Mouse (Mus musculus) urinary bladder, postnatal 4 days (tissue): Measurements from ENCODE around the gene Slc10a1.
"Not testable (repeated sequence)": the region's sequence is repeated elsewhere in the genome, so short reads cannot be mapped to it uniquely, and the experiment has no call there.

ENCODE experiments used
- DNase-seq, 2 experiments: peaks; one replicate each; pipeline ENCODE4 v3.0.0; 2021 to 2022; ENCODE audit warnings: low spot score in 2 of 2

Slc10a1 gene

DNA sequence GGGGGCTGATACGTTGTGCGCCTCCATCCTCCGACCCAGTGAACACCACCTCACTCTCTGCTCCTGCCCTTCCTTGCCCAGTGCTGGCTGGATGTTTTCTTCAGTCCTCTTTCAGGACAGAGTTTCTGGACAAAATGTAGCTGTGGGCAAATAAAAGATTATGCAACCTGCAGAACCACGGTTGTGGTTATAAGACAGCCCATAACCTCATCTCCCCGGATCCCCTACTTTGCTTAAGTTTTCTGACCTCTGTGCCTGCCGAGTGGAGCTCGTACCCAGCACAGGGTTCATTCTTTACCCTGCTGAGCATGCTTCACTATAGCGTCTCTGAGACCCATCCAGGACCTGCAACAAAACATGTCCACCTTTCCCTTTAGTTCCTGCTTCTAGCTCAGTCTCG lies 587 bp downstream of the Slc10a1 start:
- no peak for DNase-seq

DNA sequence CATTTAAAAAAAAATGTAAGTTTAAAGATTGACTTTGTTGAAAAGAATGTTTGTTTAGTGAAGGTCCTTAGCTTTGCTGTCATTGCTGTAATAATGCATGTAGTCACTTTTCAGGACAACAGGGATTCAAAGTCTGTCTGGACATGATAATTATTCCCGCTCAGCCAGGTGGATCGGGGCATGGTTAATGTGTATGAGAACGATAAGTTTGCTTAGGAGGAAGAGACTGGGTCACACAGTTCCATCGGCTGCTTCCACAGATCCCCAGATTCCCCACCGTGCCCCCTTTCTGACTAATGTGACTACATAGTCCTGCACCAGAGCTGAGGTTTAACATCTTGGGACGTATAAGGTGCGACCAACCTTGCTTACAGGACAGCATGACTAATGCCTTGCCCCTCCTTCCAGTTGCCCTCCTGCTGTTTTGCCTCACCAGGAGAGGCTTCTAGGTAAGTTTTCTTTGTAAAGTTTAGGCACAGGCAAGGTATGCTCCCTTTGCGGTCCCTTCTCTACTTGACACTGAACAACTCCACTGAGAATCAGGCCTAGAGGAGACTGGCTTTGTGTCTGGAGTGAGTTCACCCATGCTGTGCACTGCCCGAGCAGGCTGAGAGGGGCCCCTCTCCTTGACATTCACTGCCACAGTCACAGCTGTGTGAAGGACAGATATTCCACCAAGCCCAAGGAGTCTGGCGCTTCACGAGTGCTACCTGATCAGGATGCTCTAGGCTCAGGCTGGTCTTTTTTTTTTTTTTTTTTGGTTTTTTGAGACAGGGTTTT lies 2.3 kb downstream of the Slc10a1 start:
- DNase-seq = no peak

DNA sequence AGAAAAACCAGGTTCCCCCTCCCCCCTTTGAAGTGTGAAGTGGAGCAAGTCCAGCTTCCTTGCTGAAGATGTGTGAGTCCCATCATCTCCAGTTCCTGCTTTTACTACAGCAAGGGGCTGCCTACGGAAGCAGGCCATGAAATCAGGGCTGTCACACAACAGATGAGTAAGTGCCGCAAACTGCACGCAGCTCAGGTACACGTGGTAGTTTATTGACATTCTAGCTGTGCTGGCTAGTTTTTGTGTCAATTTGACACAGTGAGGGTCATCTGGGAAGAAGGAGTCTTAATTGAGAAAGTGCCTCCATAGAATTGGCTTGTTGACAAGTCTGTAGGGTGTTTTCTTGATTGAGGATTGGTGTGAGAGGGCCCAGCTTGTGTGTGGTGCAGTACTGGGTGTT lies 5.9 kb downstream of the Slc10a1 start:
- no peak for DNase-seq

DNA sequence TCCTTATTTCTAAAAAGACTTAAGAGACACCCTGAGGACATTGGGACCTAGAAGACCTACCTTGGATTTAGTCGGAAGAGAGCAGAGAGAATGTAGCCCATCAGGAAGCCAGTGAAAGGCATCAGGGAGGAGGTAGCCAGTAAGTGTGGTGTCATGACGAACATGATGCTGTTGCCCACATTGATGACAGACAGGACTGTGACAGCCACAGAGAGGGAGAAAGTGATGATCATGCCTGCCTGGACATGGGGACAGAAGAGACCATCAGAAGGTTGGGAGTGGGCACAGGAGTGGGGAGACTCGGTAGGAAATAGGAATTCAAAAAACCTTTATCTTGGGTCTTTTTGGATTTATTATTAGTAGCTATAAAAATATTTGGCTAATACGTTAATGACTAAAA lies 10.5 kb downstream of the Slc10a1 start:
- no peak for DNase-seq

DNA sequence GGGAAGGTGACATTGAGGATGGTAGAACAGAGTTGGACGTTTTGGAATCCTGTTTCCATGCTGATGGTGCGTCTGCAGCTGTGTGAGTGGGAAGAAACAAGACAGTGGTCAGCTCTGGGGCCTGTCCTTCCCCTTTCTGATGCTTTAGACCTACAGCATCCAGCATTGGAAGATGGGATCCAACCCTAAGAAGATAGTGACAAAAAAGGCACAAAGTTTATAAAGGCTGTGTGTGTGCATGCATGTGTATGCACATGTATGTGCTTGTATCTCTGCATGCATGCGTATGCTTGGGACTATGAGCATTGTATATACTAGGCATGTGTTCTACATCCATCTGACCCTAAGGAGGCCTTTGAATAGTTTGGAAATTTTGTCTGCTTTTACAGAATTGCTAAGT lies 12.5 kb downstream of the Slc10a1 start:
- no peak for DNase-seq

DNA sequence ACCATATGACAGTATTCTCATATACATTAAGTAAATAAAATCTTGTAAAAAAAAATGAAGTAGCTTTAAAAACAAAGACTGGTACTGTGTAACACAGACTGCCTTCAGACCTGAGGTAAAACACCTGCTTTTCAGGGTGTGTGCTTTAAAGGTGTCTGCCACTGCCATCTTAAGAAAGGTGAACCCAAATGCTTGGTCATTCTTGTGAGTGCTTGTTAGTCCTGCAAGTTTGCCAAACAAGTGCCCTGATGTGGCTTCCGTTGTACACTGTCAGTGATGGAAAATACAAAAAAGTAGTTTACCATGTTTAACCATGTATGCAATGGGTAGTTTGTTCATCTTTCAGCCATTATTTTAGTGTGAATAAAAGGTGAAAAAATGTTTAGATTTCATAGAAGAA lies 16.0 kb downstream of the Slc10a1 start:
- DNase-seq = no peak

DNA sequence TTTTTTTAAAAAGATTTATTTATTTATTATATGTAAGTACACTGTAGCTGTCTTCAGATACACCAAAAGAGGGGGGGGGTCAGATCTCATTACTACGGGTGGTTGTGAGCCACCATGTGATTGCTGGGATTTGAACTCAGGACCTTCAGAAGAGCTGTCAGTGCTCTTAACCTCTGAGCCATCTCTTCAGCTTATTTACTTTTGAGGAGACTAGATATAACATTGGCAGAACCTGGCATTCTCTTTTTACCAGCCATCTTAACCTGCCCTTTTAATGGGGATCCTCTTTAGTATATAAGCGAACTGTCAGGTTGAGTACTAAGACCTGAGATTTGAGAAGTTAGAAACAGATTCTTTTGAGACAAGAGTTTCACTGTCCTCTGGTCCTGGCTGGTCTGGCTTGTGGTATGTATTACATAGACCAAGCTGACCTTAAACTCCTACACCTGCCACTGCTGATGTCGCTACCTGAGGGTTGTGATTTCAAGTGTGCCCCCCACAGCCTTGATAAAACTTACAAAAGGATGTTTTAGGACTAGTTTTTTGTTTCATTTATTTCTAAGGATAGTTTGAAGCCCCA lies 16.8 kb downstream of the Slc10a1 start:
- no peak for DNase-seq

DNA sequence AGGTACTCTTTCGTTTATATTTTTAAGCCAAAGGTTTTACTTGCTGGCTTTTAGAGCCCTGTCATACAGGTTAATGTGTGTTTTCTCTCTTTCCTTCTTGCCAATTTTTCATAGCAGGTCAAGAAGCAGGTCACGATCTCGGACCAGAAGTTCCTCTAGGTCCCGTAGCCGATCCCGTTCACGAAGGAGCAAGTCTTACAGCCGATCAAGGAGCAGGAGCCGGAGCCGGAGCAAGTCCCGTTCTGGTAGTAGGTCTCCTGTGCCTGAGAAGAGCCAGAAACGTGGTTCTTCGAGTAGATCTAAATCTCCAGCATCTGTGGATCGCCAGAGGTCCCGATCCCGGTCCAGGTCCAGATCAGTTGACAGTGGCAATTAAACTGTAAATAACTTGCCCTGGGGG lies 18.9 kb downstream of the Slc10a1 start:
- DNase-seq = not testable (repeated sequence)

DNA sequence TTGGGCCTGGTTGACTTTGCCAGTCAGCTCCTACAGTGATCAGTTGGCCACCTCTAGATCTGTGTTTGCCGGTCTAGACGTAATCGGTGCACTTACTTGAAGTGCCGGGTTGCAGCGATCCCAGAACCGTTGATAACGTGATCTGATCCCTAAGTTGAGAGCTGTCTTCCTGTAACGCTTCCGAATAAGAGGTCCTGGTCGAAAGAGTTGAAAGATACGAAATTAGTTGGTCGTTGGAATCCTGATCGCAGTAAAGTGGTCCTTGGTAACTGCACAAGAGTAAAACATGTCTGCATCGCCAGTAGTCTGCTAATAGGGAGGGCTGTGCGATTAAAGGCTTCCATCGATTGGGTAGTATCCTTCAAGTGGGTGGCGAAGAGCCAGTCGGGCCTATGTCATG lies 20.3 kb downstream of the Slc10a1 start:
- no peak for DNase-seq

DNA sequence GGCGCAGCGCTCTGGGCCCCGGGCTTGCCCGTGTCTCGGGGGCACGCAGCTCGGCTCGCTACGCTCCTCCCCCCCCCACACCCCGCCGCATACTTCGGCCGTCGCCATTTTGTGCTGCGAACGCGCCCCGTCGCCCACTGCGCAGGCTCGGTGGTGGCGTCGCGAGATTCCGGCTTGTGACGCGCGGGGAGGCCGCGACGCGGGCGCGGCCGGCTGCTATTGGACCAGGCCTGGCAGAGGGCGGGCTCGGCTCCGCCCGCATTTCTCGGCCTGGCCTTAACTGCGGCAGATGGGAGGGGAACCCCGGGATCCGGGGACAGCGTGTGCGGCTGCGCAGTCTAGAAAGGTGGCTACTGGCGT lies 22.5 kb downstream of the Slc10a1 start:
- peak; percentile 95 to 96 for DNase-seq

DNA sequence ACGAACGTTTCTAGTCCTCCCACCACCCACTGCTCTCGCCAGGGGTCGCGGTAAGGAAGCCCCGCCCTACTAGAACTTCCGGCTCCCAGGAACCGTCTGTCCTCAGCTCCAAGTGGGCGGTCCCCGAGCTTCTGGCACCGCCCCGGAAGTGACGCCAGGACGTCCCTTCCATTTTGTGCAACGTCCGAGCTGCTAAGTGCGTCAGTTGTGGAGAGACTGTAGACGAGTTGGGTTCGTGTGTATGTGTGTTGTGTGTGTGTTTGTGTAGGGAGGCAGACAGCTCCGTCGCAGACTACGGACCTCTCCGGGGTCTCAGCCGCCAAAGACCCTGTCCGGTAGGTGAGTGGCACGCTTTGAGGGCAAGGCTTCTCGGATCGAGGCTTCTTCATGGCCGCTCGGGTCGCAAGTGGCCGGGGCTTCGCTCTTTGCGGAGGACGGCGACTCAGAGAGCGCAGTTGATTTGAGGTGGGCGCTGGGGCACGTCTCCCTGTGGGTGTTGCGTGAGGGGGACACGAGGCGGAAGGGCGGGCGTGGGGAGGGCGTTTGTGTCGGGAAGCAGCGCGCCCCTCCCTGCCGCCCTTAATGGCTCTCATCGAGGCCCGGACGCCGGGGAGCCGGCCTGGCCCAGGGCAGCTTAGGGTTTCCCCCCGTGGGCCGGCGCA lies 23.0 kb downstream of the Slc10a1 start, which contains the start of gene Srsf5:
Gene Srsf5, plus strand, starts transcription at position 171 of the 662 bp plus-strand sequence.
- peak; percentile 97 to 98 for DNase-seq

DNA sequence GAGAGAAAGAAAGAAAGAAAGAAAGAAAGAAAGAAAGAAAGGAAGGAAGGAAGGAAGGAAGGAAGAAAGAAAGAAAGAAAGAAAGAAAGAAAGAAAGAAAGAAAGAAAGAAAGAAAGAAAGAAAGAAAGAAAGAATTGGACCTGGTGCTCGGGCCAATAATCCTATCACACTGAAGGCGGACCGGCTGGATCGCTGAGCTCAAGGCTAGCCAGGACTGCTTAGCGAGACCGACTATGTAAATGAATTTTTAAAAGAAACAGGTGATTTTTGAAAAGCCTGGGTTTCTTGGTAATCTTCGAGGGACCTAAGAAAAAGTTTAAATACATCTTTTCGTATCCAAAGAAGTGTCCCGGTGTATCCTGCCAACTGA lies 23.6 kb downstream of the Slc10a1 start:
- not testable (repeated sequence) for DNase-seq

DNA sequence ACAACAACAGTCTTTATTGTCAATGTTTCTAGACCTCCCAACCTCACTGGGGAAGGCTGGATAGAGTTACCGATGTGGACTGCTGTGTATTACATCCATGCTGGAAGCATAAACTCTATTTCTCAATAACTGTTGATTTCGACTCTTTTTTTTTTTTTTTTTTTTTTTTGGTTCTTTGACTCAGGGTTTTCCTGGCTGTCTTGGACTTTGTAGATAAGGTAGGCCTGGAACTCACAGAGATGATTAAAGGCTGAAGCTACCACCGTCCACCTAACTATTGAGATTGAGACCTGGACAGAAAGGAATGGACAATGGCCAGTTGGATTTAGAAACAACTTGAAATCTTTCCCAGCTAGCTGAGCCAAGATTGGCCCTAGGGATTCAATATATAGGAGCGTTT lies 24.3 kb downstream of the Slc10a1 start:
- DNase-seq = no peak

DNA sequence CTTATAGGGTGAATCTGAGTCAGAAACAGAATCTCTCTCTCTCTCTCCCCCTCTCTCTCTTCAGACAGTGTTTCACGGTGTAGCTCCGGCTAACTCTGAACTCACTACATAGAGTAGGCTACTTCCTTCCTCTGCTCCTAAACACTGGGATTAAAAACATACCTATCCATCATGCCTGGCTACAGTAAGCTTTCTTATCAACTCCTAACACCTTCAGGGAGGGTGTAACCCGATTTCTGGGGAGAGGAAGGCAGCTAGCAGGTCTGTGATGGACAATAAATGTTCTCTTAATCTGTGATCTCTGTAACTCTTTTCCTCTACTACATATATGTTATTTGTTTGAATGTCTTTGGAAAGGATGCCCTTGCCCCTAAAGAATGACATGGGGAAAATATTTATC lies 25.1 kb downstream of the Slc10a1 start:
- DNase-seq = no peak

DNA sequence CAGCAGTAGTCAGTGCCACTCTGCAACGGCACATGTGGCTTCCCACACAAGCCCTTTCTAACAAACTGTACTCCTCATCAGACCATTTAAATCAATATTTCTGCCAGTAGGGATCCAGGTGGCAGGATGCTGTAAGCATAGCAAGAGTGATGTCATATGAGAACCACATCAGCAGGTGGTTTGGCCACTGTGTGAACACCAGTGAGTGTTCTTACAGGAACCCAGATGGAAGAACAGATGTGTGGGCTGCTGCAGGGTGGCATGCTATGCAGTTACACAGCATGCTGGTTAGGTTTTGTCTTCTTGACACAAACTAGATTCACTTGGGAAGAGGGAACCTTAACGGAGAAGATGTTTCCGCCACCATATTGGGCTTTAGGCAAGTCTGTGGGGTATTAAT lies 26.6 kb downstream of the Slc10a1 start:
- DNase-seq = no peak

DNA sequence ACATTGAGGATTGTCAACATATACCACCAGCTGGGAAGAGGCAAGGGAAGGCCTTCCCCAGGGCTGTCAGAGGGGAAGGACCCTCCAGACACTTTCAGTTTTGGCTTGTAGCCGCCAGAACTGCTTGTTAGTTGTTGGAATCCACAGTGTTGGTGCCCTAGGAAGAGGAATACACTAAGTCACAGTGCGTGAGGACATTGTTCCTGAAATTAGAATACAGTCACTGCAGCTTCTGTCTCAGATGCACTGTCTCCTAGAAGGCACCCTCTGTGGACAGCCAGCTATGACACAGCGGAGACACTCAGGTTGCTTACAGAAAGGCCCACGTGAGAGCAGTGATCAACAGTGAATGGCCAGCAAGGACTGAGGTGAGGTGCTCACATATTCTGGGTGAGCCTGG lies 29.3 kb downstream of the Slc10a1 start:
- DNase-seq = no peak

DNA sequence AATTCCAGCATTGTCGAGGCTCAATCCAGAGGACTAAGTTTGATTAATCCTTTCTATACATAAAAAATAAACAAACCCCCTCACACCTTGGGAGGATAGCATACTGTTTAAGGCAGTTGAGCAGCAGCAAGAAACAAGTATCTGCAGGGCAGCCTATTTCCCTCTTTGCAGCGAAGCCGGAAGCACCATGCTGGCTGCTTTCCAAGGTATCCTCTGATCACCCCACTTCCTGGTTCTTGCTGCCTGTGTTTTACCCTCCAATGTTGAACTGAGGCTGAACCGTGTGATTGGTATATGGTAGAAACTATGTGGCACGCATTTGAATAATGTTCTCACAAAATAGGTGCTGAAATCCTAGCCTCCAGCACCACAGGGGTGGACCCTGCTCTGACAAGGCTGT lies 29.9 kb downstream of the Slc10a1 start:
- peak in 1 of 2 experiments; percentile 30 for DNase-seq

DNA sequence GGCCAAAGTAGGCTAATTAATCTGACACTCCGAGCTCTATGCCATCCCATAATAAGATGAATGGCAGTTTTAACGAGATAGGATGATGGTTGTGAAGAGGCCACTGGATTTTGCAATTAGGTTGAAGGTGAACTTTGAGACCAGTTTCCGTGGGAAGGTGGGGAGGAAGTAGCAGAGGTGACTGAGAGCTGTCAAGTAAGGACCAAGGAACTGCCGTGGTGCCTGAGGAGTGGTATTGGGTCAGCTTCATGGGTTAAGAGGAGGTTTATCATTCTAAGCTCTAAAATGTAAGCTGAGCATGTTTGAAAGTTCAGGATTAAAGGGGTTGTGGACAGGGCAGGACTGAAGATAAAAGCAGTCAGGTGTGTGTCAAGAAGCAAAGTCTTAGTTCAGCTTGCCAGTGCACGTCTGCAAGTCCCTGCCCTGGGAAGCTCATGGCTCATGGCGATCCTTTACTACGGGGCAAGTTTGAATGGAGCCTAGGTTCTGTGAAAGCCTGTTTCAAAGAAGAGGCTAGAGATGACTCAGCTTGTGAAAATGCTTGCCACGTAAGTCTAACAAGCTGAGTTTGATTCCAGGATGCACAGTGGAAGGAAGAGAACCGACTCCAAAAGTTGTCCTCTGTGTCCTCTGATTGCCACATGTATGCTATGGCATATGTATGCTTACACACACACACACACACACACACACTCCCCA lies 31.0 kb downstream of the Slc10a1 start:
- DNase-seq = no peak

DNA sequence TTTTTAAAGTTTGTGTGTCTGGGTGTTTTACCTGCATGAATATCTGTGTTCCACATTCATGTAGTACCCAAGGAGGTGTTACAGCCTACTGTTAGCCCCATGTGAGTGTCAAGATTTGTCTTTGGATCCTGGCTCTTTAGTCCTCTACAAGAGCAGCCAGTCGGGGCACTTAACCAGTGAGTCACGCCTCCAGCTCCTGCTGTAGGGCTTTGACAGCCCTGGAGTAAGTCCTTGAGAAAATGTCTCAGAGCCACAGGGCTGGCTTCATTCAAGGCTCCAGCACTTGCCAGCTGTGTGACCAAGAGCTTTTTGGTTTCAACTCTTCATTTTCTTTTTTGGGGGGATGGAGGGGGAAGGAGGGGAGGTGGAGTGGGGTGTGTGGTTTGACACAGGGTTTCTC lies 31.8 kb downstream of the Slc10a1 start:
- DNase-seq = no peak

DNA sequence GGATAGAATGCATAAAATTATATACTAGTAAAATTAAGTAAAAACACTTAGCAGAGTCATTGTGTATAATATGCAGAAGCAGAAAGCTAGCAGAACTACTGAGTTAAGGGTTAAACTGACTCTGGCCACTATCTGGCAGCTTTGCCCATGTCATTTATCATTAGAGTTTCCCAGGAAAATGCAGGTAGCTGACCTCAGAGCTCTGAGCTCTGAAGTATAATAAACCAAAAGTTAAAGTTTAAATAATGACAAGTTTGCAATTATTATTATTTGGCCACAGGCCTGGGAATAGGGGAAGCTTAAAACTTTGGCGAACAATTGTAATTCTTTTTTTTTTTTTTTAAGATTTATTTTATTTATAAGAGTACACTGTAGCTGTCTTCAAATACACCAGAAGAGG lies 35.6 kb downstream of the Slc10a1 start:
- no peak for DNase-seq

DNA sequence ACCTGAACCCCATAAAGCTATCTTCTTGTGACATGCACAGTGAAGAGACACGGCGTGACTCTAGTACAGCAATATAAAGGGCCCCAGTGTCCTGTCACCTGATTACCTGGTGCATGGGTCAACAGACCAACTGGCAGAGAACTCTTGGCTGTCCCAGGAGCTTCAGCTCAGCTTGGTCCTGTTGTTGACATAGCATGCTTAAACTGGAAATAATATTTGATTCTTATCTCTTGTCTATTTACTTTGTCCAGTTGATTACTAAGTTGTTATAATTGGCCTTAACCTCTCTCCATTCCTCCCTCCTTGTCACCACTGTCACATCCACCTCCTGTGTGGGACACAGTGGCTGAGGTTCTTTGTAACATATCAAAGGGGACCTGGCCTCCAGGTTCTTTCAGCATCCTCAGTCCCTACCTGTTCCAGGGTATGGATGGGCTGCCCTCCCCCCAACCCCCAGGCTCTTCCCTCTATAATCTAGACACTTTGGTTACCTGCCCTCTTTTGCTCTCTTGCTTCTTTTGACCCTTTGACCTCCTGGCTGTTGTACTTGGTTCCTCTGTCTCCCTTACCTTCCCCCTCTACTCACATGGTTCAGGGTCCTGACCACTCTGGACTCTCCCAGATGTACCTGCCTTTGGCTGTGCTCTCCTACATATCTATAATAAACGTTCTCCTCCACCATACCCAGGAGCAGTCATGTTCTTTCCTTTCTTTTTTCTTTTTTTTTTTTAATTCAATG lies 36.9 kb downstream of the Slc10a1 start:
- no peak for DNase-seq

DNA sequence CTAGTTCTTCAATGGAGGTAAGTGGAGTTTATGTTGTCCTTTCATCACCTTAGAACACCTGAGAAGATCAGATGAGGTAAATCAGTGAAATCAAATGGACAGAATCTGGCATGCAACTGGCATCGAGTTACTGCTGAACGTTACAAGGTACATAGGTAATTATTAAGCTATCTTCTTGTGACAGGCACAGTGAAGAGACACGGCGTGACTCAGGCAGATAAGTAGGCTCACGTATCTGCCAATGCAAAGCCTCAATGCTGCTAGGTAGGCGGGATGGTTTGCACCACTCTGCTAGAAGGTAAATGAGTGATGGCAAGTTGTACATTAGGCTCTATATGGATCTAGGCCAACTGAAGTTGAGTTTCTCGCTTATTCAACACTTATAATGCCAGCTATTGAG lies 38.4 kb downstream of the Slc10a1 start:
- no peak for DNase-seq
